Mouse (Mus musculus): ENCODE data around the gene Bbs4. TPM values are rescaled to one million over a fixed set of nuclear protein-coding genes. Genes with fewer than 3 reads are reported as not detected.
A peak's percentile ranks its signal among the peaks of the same experiment; 100 is the strongest.

Gene Bbs4
- total and polyA plus RNA-seq, 3 experiments, result 2.6 to 4.5 (median 4.0) TPM

- peak within 1 kb of the TSS; percentile 85 for H3K4me2 ChIP-seq (ENCODE audit: insufficient read depth, low read depth, poor library complexity, severe bottlenecking)
- peaks cover 8 to 41% of the 10 kb centered on the region in 2 experiments for H3K4me1 ChIP-seq (ENCODE audit: control insufficient read depth in 1 of 2, insufficient read depth in 2 of 2)
- in situ Hi-C loops (cut with MboI; ENCODE audit: low pct_ligation_motif_present, low pct_unique_long_range_greater_than_20kb, low sequenced_read_pairs), result loop anchor here (25.0 kb wide), 1 partner anchor 729 kb away; the partner anchor contains the start of gene Cd276
- dilution Hi-C loops (cut with MboI; ENCODE audit: extremely low pct_ligation_motif_present, extremely low pct_unique_long_range_greater_than_20kb, low sequenced_read_pairs), result no loop called here
- no peaks in the 10 kb centered on the region for H3K9me3 ChIP-seq (replicated peaks; ENCODE audit: low read length)
- H3K79me2 ChIP-seq (replicated peaks; ENCODE audit: control insufficient read depth, extremely low read depth, insufficient read depth, poor library complexity, severe bottlenecking), result peaks cover 11% of the 10 kb centered on the region
- peak; percentile 97 for DNase-seq (ENCODE audit: extremely low read depth)
- TF ChIP-seq TCF12 (IDR thresholded peaks at IDR 0.05; ENCODE audit: low read depth, low read length) (peak; percentile 94), E2F4 (IDR thresholded peaks at IDR 0.05; ENCODE audit: insufficient replicate concordance, low read depth, low read length) (peak; percentile 28; the same call in 1 of the 2 replicates), ZNF384 (IDR thresholded peaks at IDR 0.05; ENCODE audit: low read depth, low read length) (no peak), MXI1 (IDR thresholded peaks at IDR 0.05; ENCODE audit: low read depth, low read length) (peak; percentile 98), BHLHE40 (IDR thresholded peaks at IDR 0.05; ENCODE audit: low read depth, low read length) (peak; percentile 54), NRF1 (IDR thresholded peaks at IDR 0.05; ENCODE audit: low read depth, low read length) (peak; percentile 65), POLR2AphosphoS2 (IDR thresholded peaks at IDR 0.05; ENCODE audit: low read depth, low read length) (peak; percentile 92), PAX5 (IDR thresholded peaks at IDR 0.05; ENCODE audit: low read length) (no peak), GABPA (IDR thresholded peaks at IDR 0.05; ENCODE audit: insufficient replicate concordance, low read depth, low read length) (peak; percentile 16; the same call in 1 of the 2 replicates), SMC3 (IDR thresholded peaks at IDR 0.05; ENCODE audit: low read depth, low read length) (peak; percentile 22), POLR2A (IDR thresholded peaks at IDR 0.05; ENCODE audit: low read depth, low read length) (peak; percentile 98), EP300 (IDR thresholded peaks at IDR 0.05; ENCODE audit: low read length) (no peak), CTCF (conservative IDR thresholded peaks at IDR 0.05 in 1 of 2, IDR thresholded peaks at IDR 0.05 in 1 of 2; ENCODE audit: low read depth in 2 of 2, low read length in 2 of 2) (peak in 1 of 2 experiments; percentile 70; a peak in 2 of 4 replicates), ZKSCAN1 (IDR thresholded peaks at IDR 0.05; ENCODE audit: borderline replicate concordance, low read depth, low read length) (no peak), MEF2A (IDR thresholded peaks at IDR 0.05; ENCODE audit: borderline replicate concordance, low read depth, low read length) (peak; percentile 84), ETS1 (conservative IDR thresholded peaks at IDR 0.05; ENCODE audit: low read depth, low read length) (peak; percentile 25; the same call in 1 of the 2 replicates), MAX (IDR thresholded peaks at IDR 0.05; ENCODE audit: low read length) (peak; percentile 94), ZC3H11A (IDR thresholded peaks at IDR 0.05; ENCODE audit: low read depth, low read length) (no peak), SIN3A (IDR thresholded peaks at IDR 0.05; ENCODE audit: low read length) (peak; percentile 94; the same call in 1 of the 2 replicates), JUND (conservative IDR thresholded peaks at IDR 0.05; ENCODE audit: low read depth, low read length) (no peak), ELF1 (IDR thresholded peaks at IDR 0.05; ENCODE audit: low read depth, low read length) (peak; percentile 87), JUN (IDR thresholded peaks at IDR 0.05; ENCODE audit: insufficient read depth, low read depth, low read length) (no peak), RAD21 (IDR thresholded peaks at IDR 0.05; ENCODE audit: low read depth, low read length) (peak; percentile 27), IRF4 (IDR thresholded peaks at IDR 0.05; ENCODE audit: low read depth, low read length) (peak; percentile 66; the same call in 1 of the 2 replicates), MYC (IDR thresholded peaks at IDR 0.05; ENCODE audit: low read depth, low read length) (peak; percentile 95), RCOR1 (conservative IDR thresholded peaks at IDR 0.05; ENCODE audit: low read depth, low read length) (no peak), NELFE (IDR thresholded peaks at IDR 0.05; ENCODE audit: low read depth, low read length) (peak; percentile 99), CHD1 (IDR thresholded peaks at IDR 0.05; ENCODE audit: low read depth, low read length) (no peak), MAFK (IDR thresholded peaks at IDR 0.05; ENCODE audit: insufficient replicate concordance, low read length) (no peak), HCFC1 (IDR thresholded peaks at IDR 0.05; ENCODE audit: low read depth, low read length) (peak; percentile 83), UBTF (IDR thresholded peaks at IDR 0.05; ENCODE audit: low read depth, low read length) (no peak), KAT2A (IDR thresholded peaks at IDR 0.05; ENCODE audit: insufficient replicate concordance, low read length) (peak; percentile 64; the same call in 1 of the 2 replicates), TBP (conservative IDR thresholded peaks at IDR 0.05; ENCODE audit: low read depth, low read length) (peak; percentile 80; the same call in 1 of the 2 replicates), ZMIZ1 (IDR thresholded peaks at IDR 0.05; ENCODE audit: low read depth, low read length) (peak; percentile 91; the same call in 1 of the 2 replicates), USF1 (IDR thresholded peaks at IDR 0.05; ENCODE audit: low read depth, low read length) (no peak; the same call in 1 of the 2 replicates), USF2 (conservative IDR thresholded peaks at IDR 0.05; ENCODE audit: low read depth, low read length) (no peak; the same call in 1 of the 2 replicates), CHD2 (IDR thresholded peaks at IDR 0.05; ENCODE audit: low read length) (no peak; the same call in 1 of the 2 replicates), MAZ (IDR thresholded peaks at IDR 0.05; ENCODE audit: low read depth, low read length) (0 out of 2 replicates have a peak, but pooled peaks have one; percentile 25)
- peak within 1 kb of the TSS; percentile 60 for H3K9ac ChIP-seq (ENCODE audit: insufficient read depth, low read depth)
- peak within 1 kb of the TSS; percentile 80 to 100 (median 88) for H3K4me3 ChIP-seq (replicated peaks in 1 of 3; ENCODE audit: low read depth in 2 of 3, low read length in 2 of 3, poor library complexity in 1 of 3)
- peaks cover 0 to 19% of the 10 kb centered on the region in 2 experiments for H3K36me3 ChIP-seq (replicated peaks in 1 of 2; ENCODE audit: control insufficient read depth in 1 of 2, insufficient read depth in 1 of 2, low read length in 1 of 2)
- 0 out of 2 replicates have a peak within 1 kb of the TSS, but pooled peaks have one; percentile 27 for H3K27ac ChIP-seq (ENCODE audit: insufficient read depth, low read depth)
- no peaks in the 10 kb centered on the region for H3K27me3 ChIP-seq (replicated peaks)
These were observed 62.2 kb downstream of the Bbs4 start, which contains the start of gene Adpgk for GRCm38 (mm10) chr9:59290957-59291687. Gene Adpgk, plus strand, starts transcription at chr9:59291558.

Data from CH12.LX (cell line).